Mouse (Mus musculus): ENCODE data around the gene Krtap4-7. TPM values are rescaled to one million over a fixed set of nuclear protein-coding genes. Genes with fewer than 3 reads are reported as not detected.

The Krtap4-7 gene
- polyA plus RNA-seq, 1 experiment from 2014 or later = not detected

GRCm38 (mm10) chr11:99657051-99657450 is 13.2 kb upstream of the Krtap4-7 start:
- DNase-seq (ENCODE audit: low spot score) (no peak), ATAC-seq (replicated peaks; ENCODE audit: low FRiP score, low read depth) (no peak)
- H3K36me3 ChIP-seq (ENCODE audit: insufficient read depth, low read length) = no peaks in the 10 kb centered on the region
- no peaks in the 10 kb centered on the region for H3K27me3 ChIP-seq (ENCODE audit: insufficient read depth, low read length)
- no peak overlapping the region for H3K9ac ChIP-seq (ENCODE audit: low read depth, low read length)
- H3K4me3 ChIP-seq (replicated peaks; ENCODE audit: low read depth, low read length) = no peak overlapping the region
- H3K9me3 ChIP-seq (replicated peaks; ENCODE audit: low read length) = no peaks in the 10 kb centered on the region
- 42% methylated on average over 5 of the region's 5 CpGs for WGBS
- H3K27ac ChIP-seq = no peak overlapping the region
- TF ChIP-seq CTCF (IDR thresholded peaks at IDR 0.05; ENCODE audit: low read depth) = no peak
- no peak overlapping the region for H3K4me2 ChIP-seq (ENCODE audit: low read length)
- H3K4me1 ChIP-seq (replicated peaks; ENCODE audit: insufficient read depth, low read length) = no peaks in the 10 kb centered on the region

- no peak for TF ChIP-seq CTCF (IDR thresholded peaks at IDR 0.05; ENCODE audit: low read depth)
- Histone ChIP-seq H3K4me2 (ENCODE audit: low read length) (no peak within 1 kb of the TSS), H3K4me3 (replicated peaks; ENCODE audit: low read depth, low read length) (no peak within 1 kb of the TSS), H3K9me3 (replicated peaks; ENCODE audit: low read length) (no peaks in the 10 kb centered on the region), H3K27ac (no peak within 1 kb of the TSS), H3K4me1 (replicated peaks; ENCODE audit: insufficient read depth, low read length) (no peaks in the 10 kb centered on the region), H3K9ac (ENCODE audit: low read depth, low read length) (no peak within 1 kb of the TSS), H3K36me3 (ENCODE audit: insufficient read depth, low read length) (no peaks in the 10 kb centered on the region), H3K27me3 (ENCODE audit: insufficient read depth, low read length) (no peaks in the 10 kb centered on the region)
- WGBS = 85% methylated on average over 2 of the region's 2 CpGs
- ATAC-seq (replicated peaks; ENCODE audit: low FRiP score, low read depth) (no peak), DNase-seq (ENCODE audit: low spot score) (no peak)
These were observed 6.2 kb upstream of the Krtap4-7 start, which contains the start of gene Gm11555 for GRCm38 (mm10) chr11:99650136-99650535. Gm11555 (minus strand) TSS chr11:99650236.

- Histone ChIP-seq H3K9ac (ENCODE audit: low read depth, low read length) (no peak overlapping the region), H3K4me3 (replicated peaks; ENCODE audit: low read depth, low read length) (no peak overlapping the region), H3K36me3 (ENCODE audit: insufficient read depth, low read length) (no peaks in the 10 kb centered on the region), H3K27me3 (ENCODE audit: insufficient read depth, low read length) (no peaks in the 10 kb centered on the region), H3K9me3 (replicated peaks; ENCODE audit: low read length) (no peaks in the 10 kb centered on the region), H3K4me1 (replicated peaks; ENCODE audit: insufficient read depth, low read length) (no peaks in the 10 kb centered on the region), H3K27ac (no peak overlapping the region), H3K4me2 (ENCODE audit: low read length) (no peak overlapping the region)
- ATAC-seq (replicated peaks; ENCODE audit: low FRiP score, low read depth) (no peak), DNase-seq (ENCODE audit: low spot score) (no peak)
- WGBS = 77% methylated on average over 15 of the region's 15 CpGs
- no peak for TF ChIP-seq CTCF (IDR thresholded peaks at IDR 0.05; ENCODE audit: low read depth)
These were observed 2.6 kb upstream of the Krtap4-7 start for GRCm38 (mm10) chr11:99646444-99646843.

DNA sequence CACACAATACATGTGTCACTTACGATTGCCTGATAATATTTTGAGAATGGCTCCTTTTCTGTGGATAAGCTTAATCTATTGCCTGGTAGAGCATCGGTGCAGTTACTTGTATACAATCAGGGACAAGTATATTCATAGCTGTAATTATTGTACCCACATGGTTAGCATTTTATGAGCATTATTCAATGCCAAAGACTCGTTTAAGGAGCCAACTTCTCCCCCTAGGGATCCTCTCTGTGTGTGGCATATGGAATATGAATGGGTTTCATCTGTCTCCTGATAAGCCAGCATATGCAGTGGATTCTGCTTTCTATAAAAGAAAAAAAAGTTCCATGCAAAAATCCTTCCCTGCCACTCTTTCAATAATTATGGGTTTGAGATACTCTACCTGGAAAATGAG is 462 bp upstream of the Krtap4-7 start:
- WGBS = 75% methylated on average over 3 of the region's 3 CpGs
- H3K9me3 ChIP-seq (replicated peaks; ENCODE audit: low read length) = no peaks in the 10 kb centered on the region
- ATAC-seq (replicated peaks; ENCODE audit: low FRiP score, low read depth) = no peak

DNA sequence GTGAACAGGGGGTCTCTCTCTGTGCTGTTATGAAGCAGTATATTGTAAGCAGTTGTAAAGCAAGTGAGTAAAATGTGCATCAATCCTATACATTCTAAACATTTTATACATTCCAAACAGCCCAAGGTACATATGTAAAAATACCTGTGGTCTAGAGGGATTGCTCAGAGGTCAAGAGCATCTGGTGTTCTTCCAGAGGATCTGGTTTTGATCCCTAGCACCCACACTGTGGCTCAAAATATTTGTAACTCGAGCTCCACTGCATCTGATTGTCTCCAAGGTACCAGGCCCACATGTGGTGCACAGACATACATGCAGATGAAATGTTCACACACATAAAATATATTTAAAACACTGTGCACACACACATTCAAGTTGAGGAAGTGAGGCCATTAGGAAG is 3.0 kb downstream of the Krtap4-7 start:
- no peak overlapping the region for H3K27ac ChIP-seq
- no peak overlapping the region for H3K4me3 ChIP-seq (replicated peaks; ENCODE audit: low read depth, low read length)
- no peaks in the 10 kb centered on the region for H3K9me3 ChIP-seq (replicated peaks; ENCODE audit: low read length)
- no peaks in the 10 kb centered on the region for H3K4me1 ChIP-seq (replicated peaks; ENCODE audit: insufficient read depth, low read length)
- no peak for TF ChIP-seq CTCF (IDR thresholded peaks at IDR 0.05; ENCODE audit: low read depth)
- ATAC-seq (replicated peaks; ENCODE audit: low FRiP score, low read depth) (no peak), DNase-seq (ENCODE audit: low spot score) (no peak)
- H3K9ac ChIP-seq (ENCODE audit: low read depth, low read length) = no peak overlapping the region
- no peaks in the 10 kb centered on the region for H3K36me3 ChIP-seq (ENCODE audit: insufficient read depth, low read length)
- H3K27me3 ChIP-seq (ENCODE audit: insufficient read depth, low read length) = no peaks in the 10 kb centered on the region
- H3K4me2 ChIP-seq (ENCODE audit: low read length) = no peak overlapping the region
- 31% methylated on average over 1 of the region's 1 CpGs for WGBS

More for the DNA sequence above, 462 bp upstream of the Krtap4-7 start:
- no peak overlapping the region for H3K4me2 ChIP-seq (ENCODE audit: low read length)
- H3K4me1 ChIP-seq (replicated peaks; ENCODE audit: insufficient read depth, low read length) = no peaks in the 10 kb centered on the region
- no peaks in the 10 kb centered on the region for H3K27me3 ChIP-seq (ENCODE audit: insufficient read depth, low read length)
- H3K27ac ChIP-seq = no peak overlapping the region
- no peak for DNase-seq (ENCODE audit: low spot score)
- TF ChIP-seq CTCF (IDR thresholded peaks at IDR 0.05; ENCODE audit: low read depth) = no peak
- no peak overlapping the region for H3K9ac ChIP-seq (ENCODE audit: low read depth, low read length)
- H3K36me3 ChIP-seq (ENCODE audit: insufficient read depth, low read length) = no peaks in the 10 kb centered on the region
- H3K4me3 ChIP-seq (replicated peaks; ENCODE audit: low read depth, low read length) = no peak overlapping the region

DNA sequence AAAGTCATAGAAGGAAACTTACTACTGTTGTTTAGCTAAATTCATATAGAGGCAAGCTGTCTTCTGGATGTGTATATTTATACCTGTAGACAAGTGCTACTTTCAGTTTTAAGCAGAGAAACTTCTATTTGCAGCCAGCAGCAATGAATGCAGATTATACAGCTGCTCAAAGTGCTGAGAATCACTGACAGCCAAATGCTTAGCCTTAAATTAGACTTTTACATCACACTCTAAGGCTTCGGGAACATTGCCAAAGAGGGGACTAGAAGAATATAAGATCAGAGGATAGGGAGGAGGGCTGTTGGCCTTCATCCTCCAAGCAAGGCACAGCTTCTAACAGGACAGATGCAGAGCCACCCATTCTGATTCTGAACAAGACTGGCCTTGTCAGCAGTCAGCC is 6.8 kb downstream of the Krtap4-7 start:
- Histone ChIP-seq H3K36me3 (ENCODE audit: insufficient read depth, low read length) (no peaks in the 10 kb centered on the region), H3K27ac (no peak overlapping the region), H3K9ac (ENCODE audit: low read depth, low read length) (no peak overlapping the region), H3K4me3 (replicated peaks; ENCODE audit: low read depth, low read length) (no peak overlapping the region), H3K9me3 (replicated peaks; ENCODE audit: low read length) (no peaks in the 10 kb centered on the region), H3K27me3 (ENCODE audit: insufficient read depth, low read length) (no peaks in the 10 kb centered on the region), H3K4me2 (ENCODE audit: low read length) (no peak overlapping the region), H3K4me1 (replicated peaks; ENCODE audit: insufficient read depth, low read length) (no peaks in the 10 kb centered on the region)
- no peak for DNase-seq (ENCODE audit: low spot score)
- ATAC-seq (replicated peaks; ENCODE audit: low FRiP score, low read depth) = no peak
- no peak for TF ChIP-seq CTCF (IDR thresholded peaks at IDR 0.05; ENCODE audit: low read depth)
- 52% methylated on average over 1 of the region's 1 CpGs for WGBS

DNA sequence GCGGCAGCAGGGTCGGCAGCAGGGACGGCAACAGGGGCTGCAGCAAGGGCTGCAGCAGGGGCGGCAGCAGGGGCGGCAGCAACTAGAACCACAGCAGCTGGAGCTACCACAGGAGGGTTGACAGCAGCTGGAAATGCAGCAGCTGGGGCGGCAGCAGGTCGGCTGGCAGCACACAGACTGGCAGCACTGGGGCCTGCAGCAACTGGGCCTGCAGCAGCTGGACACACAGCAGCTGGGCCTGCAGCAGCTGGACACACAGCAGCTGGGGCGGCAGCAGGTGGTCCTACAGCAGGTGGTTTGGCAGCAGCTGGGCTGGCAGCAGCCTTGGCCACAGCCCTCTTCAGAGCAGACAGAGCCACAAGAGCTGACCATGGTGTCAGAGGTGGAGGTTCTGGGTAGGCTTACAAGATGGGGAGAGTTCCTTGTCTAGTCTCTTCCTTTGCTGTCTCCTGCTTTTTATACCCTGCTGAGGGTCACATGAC is 9.2 kb downstream of the Krtap4-7 start, which contains the start of gene Krtap4-2:
Gene Krtap4-2, minus strand, starts transcription at position 432 of the 482 bp plus-strand sequence.
- no peak for TF ChIP-seq CTCF (IDR thresholded peaks at IDR 0.05; ENCODE audit: low read depth)
- no peak for DNase-seq (ENCODE audit: low spot score)
- WGBS = 25% methylated on average over 8 of the region's 8 CpGs
- no peaks in the 10 kb centered on the region for H3K4me1 ChIP-seq (replicated peaks; ENCODE audit: insufficient read depth, low read length)
- no peaks in the 10 kb centered on the region for H3K9me3 ChIP-seq (replicated peaks; ENCODE audit: low read length)
- H3K9ac ChIP-seq (ENCODE audit: low read depth, low read length) = no peak within 1 kb of the TSS
- H3K36me3 ChIP-seq (ENCODE audit: insufficient read depth, low read length) = no peaks in the 10 kb centered on the region
- H3K4me3 ChIP-seq (replicated peaks; ENCODE audit: low read depth, low read length) = no peak within 1 kb of the TSS
- no peak within 1 kb of the TSS for H3K27ac ChIP-seq
- H3K4me2 ChIP-seq (ENCODE audit: low read length) = no peak within 1 kb of the TSS
- no peak for ATAC-seq (replicated peaks; ENCODE audit: low FRiP score, low read depth)
- no peaks in the 10 kb centered on the region for H3K27me3 ChIP-seq (ENCODE audit: insufficient read depth, low read length)

Measured in kidney, postnatal 0 days (tissue).